Mouse (Mus musculus) embryonic facial prominence, embryonic 15.5 days (tissue): ENCODE data around the gene Lrrc38. TPM values are rescaled to one million over a fixed set of nuclear protein-coding genes. Genes with fewer than 3 reads are reported as not detected.

ENCODE experiments used
- ATAC-seq: fragments of 200-750 bp; cut with Nextera tagmentation; 2 replicates; pipeline ENCODE4 v1.8.0; 2017; ENCODE audit warnings: low read depth, moderate TSS enrichment; ENCODE audit not compliant: insufficient number of reproducible peaks, low FRiP score, low TSS enrichment
- H3K27ac ChIP-seq: fragments of 300-500 bp; sonication (generic); replicated peaks from 2 replicates; pipeline ENCODE4 v1.5.1; 2015; ENCODE audit warnings: mild to moderate bottlenecking, inconsistent platforms
- H3K27me3 ChIP-seq: fragments of 300-500 bp; sonication (generic); 2 replicates; pipeline ENCODE4 v1.6.1; 2015; ENCODE audit warnings: inconsistent platforms
- H3K36me3 ChIP-seq: fragments of 300-500 bp; sonication (generic); 2 replicates; pipeline ENCODE4 v1.6.1; 2015; ENCODE audit warnings: mild to moderate bottlenecking, inconsistent platforms
- H3K4me1 ChIP-seq: fragments of 300-500 bp; sonication (generic); 2 replicates; pipeline ENCODE4 v1.6.1; 2015; ENCODE audit warnings: inconsistent platforms
- H3K4me2 ChIP-seq: fragments of 300-500 bp; sonication (generic); replicated peaks from 2 replicates; pipeline ENCODE4 v1.6.1; 2015; ENCODE audit warnings: mild to moderate bottlenecking, inconsistent platforms
- H3K4me3 ChIP-seq: fragments of 300-500 bp; sonication (generic); replicated peaks from 2 replicates; pipeline ENCODE4 v1.5.1; 2015; ENCODE audit warnings: mild to moderate bottlenecking, inconsistent platforms
- H3K9ac ChIP-seq: fragments of 300-500 bp; sonication (generic); 2 replicates; pipeline ENCODE4 v1.6.1; 2015; ENCODE audit warnings: inconsistent platforms
- H3K9me3 ChIP-seq: fragments of 300-500 bp; sonication (generic); replicated peaks from 2 replicates; pipeline ENCODE4 v1.6.1; 2016; ENCODE audit warnings: inconsistent platforms
- WGBS: fragments of 180-500 bp; shearing (Covaris S2); methylation state at CpG from one replicate; pipeline ENCODE4 v1.1.7; 2015; 5-methylcytosine and 5-hydroxymethylcytosine counted together
- polyA plus RNA-seq: library from polyadenylated mRNA; unstranded; fragments of >200 nt; fragmentation: Nextera tagmentation; extraction: Ambion mirVana; gene quantifications from 2 replicates; pipeline ENCODE4 v1.2.1, GENCODE M21; 2015

Gene Lrrc38
- polyA plus RNA-seq, 1 experiment from 2014 or later = 1.2 TPM

DNA sequence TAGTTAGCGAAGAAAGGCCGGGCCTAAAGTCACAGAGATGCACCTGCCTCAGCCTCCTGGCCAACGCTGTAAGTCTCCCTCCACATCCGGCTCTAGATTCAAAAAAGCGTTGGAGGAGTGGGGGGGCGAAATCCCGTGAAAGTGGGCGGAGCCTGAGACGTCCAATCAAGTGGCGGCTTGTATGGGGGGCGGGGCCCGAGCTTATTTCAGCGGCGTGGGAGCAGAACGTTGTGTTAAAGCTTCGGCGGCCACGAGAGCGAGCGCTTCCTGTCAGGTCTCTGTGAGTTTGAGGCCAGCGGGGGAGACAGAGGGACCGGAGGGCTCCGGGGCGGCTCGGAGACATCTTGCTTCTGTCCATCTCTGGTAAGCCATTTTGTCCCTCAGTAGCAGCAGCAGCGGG lies 44.6 kb downstream of the Lrrc38 start, which contains the start of gene Pramel1:
Gene Pramel1 (plus strand): TSS at position 248 of the 400 bp plus-strand sequence.
- ATAC-seq = no peak
- H3K36me3 ChIP-seq = no peaks in the 10 kb centered on the region
- no peaks in the 10 kb centered on the region for H3K4me1 ChIP-seq
- H3K9ac ChIP-seq = no peak within 1 kb of the TSS
- H3K4me3 ChIP-seq = no peak within 1 kb of the TSS
- no peaks in the 10 kb centered on the region for H3K9me3 ChIP-seq
- H3K27ac ChIP-seq = no peak within 1 kb of the TSS
- H3K27me3 ChIP-seq = no peaks in the 10 kb centered on the region
- 80% methylated on average over 26 of the region's 26 CpGs for WGBS
- no peak within 1 kb of the TSS for H3K4me2 ChIP-seq

- H3K4me2 ChIP-seq = peak overlapping the region; percentile 58
- H3K9me3 ChIP-seq = no peaks in the 10 kb centered on the region
- H3K9ac ChIP-seq = no peak overlapping the region
- H3K4me3 ChIP-seq = peak overlapping the region; percentile 69
- WGBS = 67% methylated on average over 5 of the region's 5 CpGs
- H3K27me3 ChIP-seq = no peaks in the 10 kb centered on the region
- no peak overlapping the region for H3K27ac ChIP-seq
- ATAC-seq = no peak
- H3K4me1 ChIP-seq = no peaks in the 10 kb centered on the region
- H3K36me3 ChIP-seq = peaks cover 25% of the 10 kb centered on the region
These were observed 62.1 kb downstream of the Lrrc38 start for GRCm38 (mm10) chr4:143411566-143412218.

DNA sequence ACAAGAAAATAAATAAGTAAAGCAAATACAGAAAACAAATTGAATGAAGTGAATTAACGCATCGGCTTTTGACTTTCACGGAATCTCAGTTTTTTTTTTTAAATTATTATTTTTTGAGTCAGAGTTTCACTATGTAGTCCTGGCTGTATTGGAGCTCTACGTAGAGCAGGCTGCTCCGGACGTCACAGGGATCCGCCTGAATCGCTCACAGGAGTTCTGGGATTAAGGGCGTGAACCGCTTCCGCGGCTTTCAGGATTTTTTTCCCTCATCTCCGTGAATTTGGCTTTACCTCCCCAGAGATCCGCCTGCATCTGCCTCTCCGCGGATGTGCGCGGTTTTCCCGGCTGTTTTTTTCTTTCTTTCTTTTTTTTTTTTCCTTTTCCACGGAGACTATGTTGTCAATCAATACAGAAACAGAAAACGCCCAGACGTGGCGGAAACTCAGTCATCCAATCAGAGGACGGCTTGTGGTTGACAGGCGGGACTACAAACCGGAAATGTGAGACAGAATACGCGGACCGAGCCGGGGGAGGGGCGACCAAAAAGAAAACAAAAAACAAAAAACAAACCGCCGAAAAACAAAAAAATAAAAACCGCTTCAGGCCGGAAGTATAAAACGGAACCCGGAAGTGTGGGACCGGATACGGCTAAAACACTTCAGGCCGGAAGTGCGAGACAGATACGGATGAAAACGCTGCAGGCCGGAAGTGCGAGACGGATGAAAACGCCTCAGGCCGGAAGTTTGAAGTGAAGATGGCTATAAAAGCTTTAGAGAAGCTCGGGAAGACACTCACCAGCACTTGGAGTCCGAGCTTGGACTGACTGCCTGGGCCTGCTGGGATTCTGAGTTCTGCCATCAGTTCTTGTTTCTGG lies 62.9 kb downstream of the Lrrc38 start, which contains the start of gene Pramef8:
Gene Pramef8 (plus strand): TSS at position 208 of the 874 bp plus-strand sequence.
- Histone ChIP-seq H3K4me1 (no peaks in the 10 kb centered on the region), H3K4me3 (peak within 1 kb of the TSS; percentile 69), H3K4me2 (peak within 1 kb of the TSS; percentile 58), H3K27ac (peak within 1 kb of the TSS; percentile 94), H3K9ac (peak within 1 kb of the TSS; percentile 29; the same call in 1 of the 2 replicates), H3K9me3 (no peaks in the 10 kb centered on the region), H3K27me3 (no peaks in the 10 kb centered on the region), H3K36me3 (peaks cover 33% of the 10 kb centered on the region)
- ATAC-seq = peak; percentile 91
- WGBS = under 1% methylated on average over 50 of the region's 50 CpGs

GRCm38 (mm10) chr4:143413621-143414020 lies 64.1 kb downstream of the Lrrc38 start:
- H3K9ac ChIP-seq = no peak overlapping the region
- WGBS = 97% methylated on average over 1 of the region's 1 CpGs
- no peaks in the 10 kb centered on the region for H3K27me3 ChIP-seq
- no peaks in the 10 kb centered on the region for H3K4me1 ChIP-seq
- peaks cover 45% of the 10 kb centered on the region for H3K36me3 ChIP-seq
- no peaks in the 10 kb centered on the region for H3K9me3 ChIP-seq
- H3K4me3 ChIP-seq = no peak overlapping the region
- no peak overlapping the region for H3K4me2 ChIP-seq
- no peak for ATAC-seq
- H3K27ac ChIP-seq = no peak overlapping the region

- Histone ChIP-seq H3K4me3 (no peak overlapping the region), H3K4me2 (no peak overlapping the region), H3K27me3 (no peaks in the 10 kb centered on the region), H3K27ac (no peak overlapping the region), H3K9me3 (no peaks in the 10 kb centered on the region), H3K36me3 (peaks cover 50% of the 10 kb centered on the region), H3K4me1 (no peaks in the 10 kb centered on the region), H3K9ac (no peak overlapping the region)
- 94% methylated on average over 3 of the region's 3 CpGs for WGBS
- ATAC-seq = no peak
These were observed 64.6 kb downstream of the Lrrc38 start for GRCm38 (mm10) chr4:143414121-143414520.

Other genes with a start within 250 kb of the Lrrc38 start
- 12.0 and 14.1 TPM in 2 replicates for gene Prdm2, start 136.8 kb upstream of the Lrrc38 start, polyA plus RNA-seq
- gene Pdpn, start 50.2 kb upstream of the Lrrc38 start, polyA plus RNA-seq = 43.8 and 45.7 TPM in 2 replicates
- not detected in 2 replicates for gene Pramel1, start 44.7 kb downstream of the Lrrc38 start, polyA plus RNA-seq
- 18.9 and 19.1 TPM in 2 replicates for gene Pramef8, start 62.7 kb downstream of the Lrrc38 start, polyA plus RNA-seq
- gene Oog4, start 100.6 kb downstream of the Lrrc38 start, polyA plus RNA-seq = not detected in 2 replicates
- not detected in 2 replicates for gene Gm13043, start 161.6 kb downstream of the Lrrc38 start, polyA plus RNA-seq
- not detected in 2 replicates for gene Gm13040, start 186.2 kb downstream of the Lrrc38 start, polyA plus RNA-seq
- gene BC080695, start 201.9 kb downstream of the Lrrc38 start, polyA plus RNA-seq = not detected in 2 replicates
- gene Gm13057, start 202.0 kb downstream of the Lrrc38 start, polyA plus RNA-seq = not detected in 2 replicates